Mouse (Mus musculus): ENCODE data around the gene H2-M5.

DNA sequence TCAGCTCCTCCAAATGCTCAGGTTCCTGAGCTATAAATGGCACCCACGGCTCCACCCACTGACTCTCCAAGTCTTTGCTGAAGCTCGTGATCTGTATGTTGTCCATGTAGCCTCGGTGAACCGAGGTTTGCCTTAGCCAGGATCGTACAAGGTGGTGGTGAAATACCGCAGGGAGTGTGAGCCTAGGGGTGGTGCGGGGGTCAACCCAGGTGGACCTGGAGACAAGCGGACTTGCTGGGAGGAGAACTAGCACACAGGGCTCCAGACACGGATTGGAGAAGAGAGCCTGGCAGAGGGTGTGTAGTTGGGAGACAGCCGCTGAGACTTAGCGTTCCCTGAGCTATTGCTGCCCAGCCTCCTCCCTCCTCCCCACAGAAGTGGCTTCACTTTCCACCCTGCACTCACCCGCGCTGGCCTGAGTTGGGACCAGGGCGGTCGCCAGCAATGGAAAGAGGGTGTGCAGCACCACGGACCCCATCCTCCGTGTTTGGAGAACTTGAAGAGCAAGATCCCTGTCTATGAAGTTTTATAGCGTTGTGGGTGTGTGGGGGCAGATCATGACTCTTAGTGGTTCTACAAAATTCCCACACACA lies 8.0 kb downstream of the H2-M5 start, which contains the start of gene 2410137M14Rik:
- TF ChIP-seq MAFK (IDR thresholded peaks at IDR 0.05; ENCODE audit: insufficient read depth, low read depth, low read length) (no peak), CHD2 (IDR thresholded peaks at IDR 0.05; ENCODE audit: low read depth, low read length) (no peak), HCFC1 (IDR thresholded peaks at IDR 0.05; ENCODE audit: borderline replicate concordance, insufficient read depth, low read length) (no peak), ZNF384 (IDR thresholded peaks at IDR 0.05; ENCODE audit: low read depth, low read length) (no peak)
